Mouse (Mus musculus): ENCODE measurements at regions not wholly inside any gene's neighbourhood (a gene's known extent, or its start where the extent isn't known, plus 50 kb on each side); places are given as distances from the start of the nearest gene placed in this dataset.
A peak's percentile ranks its signal among the peaks of the same experiment; 100 is the strongest.

- peak; percentile 70 for ATAC-seq
These were observed 359.7 kb downstream of the Plk2 start for GRCm38 (mm10) chr13:110754548-110754947.

GRCm38 (mm10) chr13:110756877-110757276, 362.0 kb downstream of the Plk2 start:
- no peaks in the 10 kb centered on the region for H3K27me3 ChIP-seq (replicated peaks; ENCODE audit: control insufficient read depth, insufficient read depth, low read length)
- no peaks in the 10 kb centered on the region for H3K36me3 ChIP-seq (ENCODE audit: control insufficient read depth, insufficient read depth, low read length)
- no peaks in the 10 kb centered on the region for H3K9me3 ChIP-seq (ENCODE audit: control insufficient read depth, low read length)
- no peak overlapping the region for H3K9ac ChIP-seq (ENCODE audit: low read depth, low read length)
- H3K4me1 ChIP-seq (ENCODE audit: control insufficient read depth, insufficient read depth, low read depth, low read length): no peaks in the 10 kb centered on the region
- H3K27ac ChIP-seq (ENCODE audit: low read depth, low read length): no peak overlapping the region
- H3K4me3 ChIP-seq (ENCODE audit: low read length): no peak overlapping the region
- no peak for ATAC-seq
- WGBS: 79% methylated on average over 2 of the region's 2 CpGs
- no peak overlapping the region for H3K4me2 ChIP-seq (ENCODE audit: low read length)

More at GRCm38 (mm10) chr13:110754548-110754947, 359.7 kb downstream of the Plk2 start:
- no peaks in the 10 kb centered on the region for H3K4me1 ChIP-seq (ENCODE audit: control insufficient read depth, insufficient read depth, low read depth, low read length)
- no peaks in the 10 kb centered on the region for H3K27me3 ChIP-seq (replicated peaks; ENCODE audit: control insufficient read depth, insufficient read depth, low read length)
- no peaks in the 10 kb centered on the region for H3K36me3 ChIP-seq (ENCODE audit: control insufficient read depth, insufficient read depth, low read length)
- no peak overlapping the region for H3K4me2 ChIP-seq (ENCODE audit: low read length)
- 55% methylated on average over 9 of the region's 9 CpGs for WGBS
- no peak overlapping the region for H3K9ac ChIP-seq (ENCODE audit: low read depth, low read length)
- no peak overlapping the region for H3K4me3 ChIP-seq (ENCODE audit: low read length)
- H3K27ac ChIP-seq (ENCODE audit: low read depth, low read length): no peak overlapping the region
- H3K9me3 ChIP-seq (ENCODE audit: control insufficient read depth, low read length): no peaks in the 10 kb centered on the region

GRCm38 (mm10) chr13:110769210-110769609, 374.4 kb downstream of the Plk2 start:
- Histone ChIP-seq H3K27ac (ENCODE audit: low read depth, low read length) (no peak overlapping the region), H3K27me3 (replicated peaks; ENCODE audit: control insufficient read depth, insufficient read depth, low read length) (no peaks in the 10 kb centered on the region), H3K9ac (ENCODE audit: low read depth, low read length) (no peak overlapping the region), H3K4me2 (ENCODE audit: low read length) (no peak overlapping the region), H3K4me1 (ENCODE audit: control insufficient read depth, insufficient read depth, low read depth, low read length) (no peaks in the 10 kb centered on the region), H3K4me3 (ENCODE audit: low read length) (no peak overlapping the region), H3K9me3 (ENCODE audit: control insufficient read depth, low read length) (no peaks in the 10 kb centered on the region), H3K36me3 (ENCODE audit: control insufficient read depth, insufficient read depth, low read length) (no peaks in the 10 kb centered on the region)
- ATAC-seq: no peak

GRCm38 (mm10) chr13:110775251-110775650, 380.4 kb downstream of the Plk2 start:
- H3K36me3 ChIP-seq (ENCODE audit: control insufficient read depth, insufficient read depth, low read length): no peaks in the 10 kb centered on the region
- no peak overlapping the region for H3K9ac ChIP-seq (ENCODE audit: low read depth, low read length)
- H3K27ac ChIP-seq (ENCODE audit: low read depth, low read length): no peak overlapping the region
- no peaks in the 10 kb centered on the region for H3K4me1 ChIP-seq (ENCODE audit: control insufficient read depth, insufficient read depth, low read depth, low read length)
- H3K4me2 ChIP-seq (ENCODE audit: low read length): no peak overlapping the region
- H3K27me3 ChIP-seq (replicated peaks; ENCODE audit: control insufficient read depth, insufficient read depth, low read length): no peaks in the 10 kb centered on the region
- H3K4me3 ChIP-seq (ENCODE audit: low read length): no peak overlapping the region
- H3K9me3 ChIP-seq (ENCODE audit: control insufficient read depth, low read length): no peaks in the 10 kb centered on the region
- no peak for ATAC-seq

GRCm38 (mm10) chr13:110784162-110784785, 389.4 kb downstream of the Plk2 start:
- no peak overlapping the region for H3K27ac ChIP-seq (ENCODE audit: low read depth, low read length)
- H3K4me2 ChIP-seq (ENCODE audit: low read length): no peak overlapping the region
- no peaks in the 10 kb centered on the region for H3K4me1 ChIP-seq (ENCODE audit: control insufficient read depth, insufficient read depth, low read depth, low read length)
- no peak overlapping the region for H3K9ac ChIP-seq (ENCODE audit: low read depth, low read length)
- WGBS: 80% methylated on average over 12 of the region's 12 CpGs
- H3K9me3 ChIP-seq (ENCODE audit: control insufficient read depth, low read length): no peaks in the 10 kb centered on the region
- H3K36me3 ChIP-seq (ENCODE audit: control insufficient read depth, insufficient read depth, low read length): no peaks in the 10 kb centered on the region
- ATAC-seq: no peak
- no peak overlapping the region for H3K4me3 ChIP-seq (ENCODE audit: low read length)
- no peaks in the 10 kb centered on the region for H3K27me3 ChIP-seq (replicated peaks; ENCODE audit: control insufficient read depth, insufficient read depth, low read length)

- 84% methylated on average over 5 of the region's 5 CpGs for WGBS
- no peaks in the 10 kb centered on the region for H3K36me3 ChIP-seq (ENCODE audit: control insufficient read depth, insufficient read depth, low read length)
- H3K27me3 ChIP-seq (replicated peaks; ENCODE audit: control insufficient read depth, insufficient read depth, low read length): no peaks in the 10 kb centered on the region
- H3K27ac ChIP-seq (ENCODE audit: low read depth, low read length): no peak overlapping the region
- H3K4me1 ChIP-seq (ENCODE audit: control insufficient read depth, insufficient read depth, low read depth, low read length): no peaks in the 10 kb centered on the region
- H3K4me3 ChIP-seq (ENCODE audit: low read length): no peak overlapping the region
- ATAC-seq: no peak
- H3K4me2 ChIP-seq (ENCODE audit: low read length): no peak overlapping the region
- no peak overlapping the region for H3K9ac ChIP-seq (ENCODE audit: low read depth, low read length)
- no peaks in the 10 kb centered on the region for H3K9me3 ChIP-seq (ENCODE audit: control insufficient read depth, low read length)
These were observed 390.0 kb downstream of the Plk2 start for GRCm38 (mm10) chr13:110784822-110785221.

GRCm38 (mm10) chr13:110798313-110798712, 403.5 kb downstream of the Plk2 start:
- Histone ChIP-seq H3K4me3 (ENCODE audit: low read length) (no peak overlapping the region), H3K9me3 (ENCODE audit: control insufficient read depth, low read length) (no peaks in the 10 kb centered on the region), H3K27ac (ENCODE audit: low read depth, low read length) (no peak overlapping the region), H3K4me1 (ENCODE audit: control insufficient read depth, insufficient read depth, low read depth, low read length) (no peaks in the 10 kb centered on the region), H3K27me3 (replicated peaks; ENCODE audit: control insufficient read depth, insufficient read depth, low read length) (no peaks in the 10 kb centered on the region), H3K4me2 (ENCODE audit: low read length) (no peak overlapping the region), H3K9ac (ENCODE audit: low read depth, low read length) (no peak overlapping the region), H3K36me3 (ENCODE audit: control insufficient read depth, insufficient read depth, low read length) (no peaks in the 10 kb centered on the region)
- WGBS: 65% methylated on average over 7 of the region's 7 CpGs
- ATAC-seq: no peak

- ATAC-seq: no peak
- H3K27me3 ChIP-seq (replicated peaks; ENCODE audit: control insufficient read depth, insufficient read depth, low read length): no peaks in the 10 kb centered on the region
- no peak overlapping the region for H3K4me3 ChIP-seq (ENCODE audit: low read length)
- WGBS: 86% methylated on average over 6 of the region's 6 CpGs
- H3K4me2 ChIP-seq (ENCODE audit: low read length): no peak overlapping the region
- no peak overlapping the region for H3K27ac ChIP-seq (ENCODE audit: low read depth, low read length)
- H3K9ac ChIP-seq (ENCODE audit: low read depth, low read length): no peak overlapping the region
- H3K4me1 ChIP-seq (ENCODE audit: control insufficient read depth, insufficient read depth, low read depth, low read length): no peaks in the 10 kb centered on the region
- H3K9me3 ChIP-seq (ENCODE audit: control insufficient read depth, low read length): no peaks in the 10 kb centered on the region
- H3K36me3 ChIP-seq (ENCODE audit: control insufficient read depth, insufficient read depth, low read length): no peaks in the 10 kb centered on the region
These were observed 408.0 kb downstream of the Plk2 start for GRCm38 (mm10) chr13:110802841-110803240.

GRCm38 (mm10) chr13:110812401-110812800, 417.6 kb downstream of the Plk2 start:
- WGBS: 70% methylated on average over 6 of the region's 6 CpGs
- no peak for ATAC-seq
- Histone ChIP-seq H3K4me1 (ENCODE audit: control insufficient read depth, insufficient read depth, low read depth, low read length) (no peaks in the 10 kb centered on the region), H3K27me3 (replicated peaks; ENCODE audit: control insufficient read depth, insufficient read depth, low read length) (no peaks in the 10 kb centered on the region), H3K4me3 (ENCODE audit: low read length) (no peak overlapping the region), H3K4me2 (ENCODE audit: low read length) (no peak overlapping the region), H3K27ac (ENCODE audit: low read depth, low read length) (no peak overlapping the region), H3K36me3 (ENCODE audit: control insufficient read depth, insufficient read depth, low read length) (no peaks in the 10 kb centered on the region), H3K9ac (ENCODE audit: low read depth, low read length) (no peak overlapping the region), H3K9me3 (ENCODE audit: control insufficient read depth, low read length) (no peaks in the 10 kb centered on the region)

GRCm38 (mm10) chr13:110814066-110814465, 419.2 kb downstream of the Plk2 start:
- no peak; the same call in 1 of the 2 replicates for ATAC-seq
- no peaks in the 10 kb centered on the region for H3K36me3 ChIP-seq (ENCODE audit: control insufficient read depth, insufficient read depth, low read length)
- H3K4me2 ChIP-seq (ENCODE audit: low read length): no peak overlapping the region
- WGBS: 53% methylated on average over 1 of the region's 1 CpGs
- no peaks in the 10 kb centered on the region for H3K4me1 ChIP-seq (ENCODE audit: control insufficient read depth, insufficient read depth, low read depth, low read length)
- no peaks in the 10 kb centered on the region for H3K9me3 ChIP-seq (ENCODE audit: control insufficient read depth, low read length)
- no peak overlapping the region for H3K4me3 ChIP-seq (ENCODE audit: low read length)
- H3K9ac ChIP-seq (ENCODE audit: low read depth, low read length): no peak overlapping the region
- no peaks in the 10 kb centered on the region for H3K27me3 ChIP-seq (replicated peaks; ENCODE audit: control insufficient read depth, insufficient read depth, low read length)
- H3K27ac ChIP-seq (ENCODE audit: low read depth, low read length): no peak overlapping the region

Data from hindbrain, embryonic 16.5 days (tissue).